12 mouse cellular contexts compared by ENCODE assay signal in genomic region chr17:55186826-55187225, GRCm38 (mm10).
"Had no signal": no experiment of that assay in that cellular context is flagged by ENCODE, and none has a peak within 500 bp of the region (broad histone marks: within the 10 kb centered on the region; RNA-seq: fewer than 3 reads in every experiment).

No protein-coding gene starts in this region.

- DNase-seq: left cerebral cortex, postnatal 4 days; liver; liver, embryonic 13.5 days; liver, postnatal 0 days; lung, adult 18-20 months; lung, adult 2 months; lung, embryonic 14.5 days; lung, postnatal 10 days; lung, postnatal 14 days; lung, postnatal 36 days; lung, postnatal 4 days; midbrain, embryonic 14.5 days had no signal
